Mouse (Mus musculus): ENCODE results near the gene Cln6. TPM values are rescaled to one million over a fixed set of nuclear protein-coding genes. Genes with fewer than 3 reads are reported as not detected.
"Not testable (repeated sequence)": the region's sequence is repeated elsewhere in the genome, so short reads cannot be mapped to it uniquely, and the experiment has no call there.

The Cln6 gene
- total RNA-seq (2021): 10 to 100 TPM; 10.3 to 10.6 TPM
- long read RNA-seq, experiment 1, transcript Cln6-201 (7 exons, 2,142 nt): major isoform, 5 of 6 reads
- long read RNA-seq, experiment 1, partial matches to known transcripts: 1 of 6 reads
- long read RNA-seq, experiment 1, other reads (novel, unspliced or antisense): 0 of 6 reads
- long read RNA-seq, experiment 2, transcript Cln6-201 (7 exons, 2,142 nt): major isoform, 12 of 14 reads
- long read RNA-seq, experiment 2, partial matches to known transcripts: 1 of 14 reads
- long read RNA-seq, experiment 2, other reads (novel, unspliced or antisense): 1 of 14 reads

DNA sequence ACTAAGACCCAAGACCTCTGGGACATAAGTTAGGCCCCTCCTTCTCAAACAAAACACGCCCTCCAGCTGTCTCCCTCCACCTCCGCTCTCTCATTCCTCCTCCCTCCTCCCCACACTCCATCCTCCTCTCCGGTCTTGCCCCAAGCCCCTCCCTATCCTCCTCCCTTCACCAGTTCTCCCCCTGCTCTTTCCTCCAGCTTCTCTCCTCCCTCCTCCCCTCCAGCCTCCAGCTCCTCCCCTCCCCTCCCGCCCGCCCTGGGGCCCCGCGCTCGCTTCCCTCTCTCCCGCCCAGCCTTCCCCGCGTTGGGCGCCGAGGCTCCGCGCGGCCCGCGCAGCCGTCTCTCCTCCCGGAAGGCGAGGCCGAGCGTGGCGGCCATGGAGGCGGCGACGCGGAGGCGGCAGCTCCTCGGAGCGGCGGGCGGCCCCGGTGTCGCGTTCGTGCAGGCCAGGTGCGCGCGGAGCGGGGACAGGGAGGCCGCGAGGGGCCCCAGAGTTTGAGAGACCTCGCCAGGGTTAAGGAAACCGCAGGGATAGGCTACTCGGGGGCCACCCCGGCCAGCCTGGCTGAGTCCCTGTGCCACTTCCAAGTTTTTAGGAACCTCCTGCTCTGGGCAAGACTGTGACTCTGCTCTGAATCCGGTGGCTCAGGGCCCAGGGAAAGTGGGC is at the start of gene Cln6:
TSS of gene Cln6 (plus strand) at position 280 of the 666 bp plus-strand sequence.
- intact Hi-C loops (cut with DNase I; ENCODE audit: low total_unique reads): no loop called here
- peak; percentile 70 for DNase-seq

GRCm38 (mm10) chr9:62789856-62790255 is 48.7 kb upstream of the Cln6 start:
- intact Hi-C loops (cut with DNase I; ENCODE audit: low total_unique reads): no loop called here

GRCm38 (mm10) chr9:62799218-62799617 is 39.4 kb upstream of the Cln6 start:
- intact Hi-C loops (cut with DNase I; ENCODE audit: low total_unique reads); DNase-seq: not testable (repeated sequence)

More at GRCm38 (mm10) chr9:62789856-62790255, 48.7 kb upstream of the Cln6 start:
- DNase-seq: no peak

DNA sequence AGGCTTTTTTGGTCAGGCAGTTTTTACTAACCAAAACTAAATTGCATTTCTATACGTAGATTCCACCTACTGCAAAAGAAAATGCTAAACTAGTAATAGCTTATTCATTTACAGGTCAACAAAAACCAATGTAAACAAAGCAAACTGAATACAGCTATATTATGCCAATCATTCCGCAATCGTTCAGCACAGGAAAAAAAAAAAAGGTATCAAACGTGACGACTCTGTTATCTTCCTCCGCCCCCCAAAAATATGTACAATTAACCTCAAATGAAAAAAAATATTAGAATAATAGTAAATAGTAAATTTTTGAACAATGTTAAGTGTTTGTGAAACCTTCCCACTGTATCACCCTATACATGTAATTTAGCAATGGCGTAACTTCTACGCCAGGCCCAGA is 28.5 kb upstream of the Cln6 start:
- DNase-seq: no peak
- intact Hi-C loops (cut with DNase I; ENCODE audit: low total_unique reads): no loop called here

DNA sequence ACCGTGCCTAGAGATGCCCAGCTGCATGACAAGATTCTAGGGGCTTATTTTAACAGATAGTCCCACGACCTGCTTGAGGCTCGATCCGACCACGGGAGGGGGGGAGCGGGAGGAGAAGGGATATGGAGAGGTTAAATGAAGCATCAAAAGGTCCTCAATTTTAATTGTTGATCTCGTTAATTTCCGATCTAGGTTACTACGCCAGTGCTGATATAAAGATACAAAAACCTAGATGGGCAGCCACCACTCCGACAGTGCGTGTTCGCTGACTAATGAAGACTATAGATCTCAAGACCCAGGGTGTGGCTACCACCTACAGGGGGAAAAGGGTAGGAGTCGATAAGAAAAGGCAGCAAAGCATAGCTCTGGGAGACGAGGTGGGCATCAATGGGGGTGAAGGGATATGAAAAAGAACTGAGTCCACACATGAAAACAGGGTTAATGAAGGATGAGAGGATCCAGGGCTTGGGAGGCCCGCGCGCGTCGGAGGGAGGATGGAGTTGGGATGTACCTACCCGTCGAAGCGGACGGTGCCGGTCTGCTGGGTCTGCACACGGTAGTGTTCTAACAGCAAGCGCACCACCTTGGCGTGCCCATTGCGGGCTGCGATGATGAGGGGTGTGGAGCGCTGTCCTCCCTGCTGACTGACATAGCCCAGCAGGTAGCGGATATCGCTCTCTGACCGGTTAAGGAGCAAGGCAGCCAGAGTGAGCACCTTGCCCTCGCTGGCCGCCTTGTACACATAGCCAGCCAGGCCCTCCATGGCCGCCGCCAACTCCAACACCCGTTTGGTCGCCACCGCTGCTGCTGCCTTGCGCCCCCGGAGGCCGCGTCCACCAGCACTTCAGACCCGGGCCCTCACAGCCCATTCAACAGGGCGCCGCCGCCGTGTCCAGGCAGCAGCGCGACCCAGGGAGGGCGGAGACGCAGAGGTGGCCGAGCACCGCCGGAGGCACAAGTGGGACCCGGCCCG is 27.8 kb upstream of the Cln6 start:
- DNase-seq: no peak
- intact Hi-C loops (cut with DNase I; ENCODE audit: low total_unique reads): no loop called here

GRCm38 (mm10) chr9:62811516-62812121 is 27.0 kb upstream of the Cln6 start, which contains the start of gene Fem1b:
Gene Fem1b (minus strand): TSS chr9:62811934.
- DNase-seq: peak; percentile 87
- intact Hi-C loops (cut with DNase I; ENCODE audit: low total_unique reads): no loop called here

DNA sequence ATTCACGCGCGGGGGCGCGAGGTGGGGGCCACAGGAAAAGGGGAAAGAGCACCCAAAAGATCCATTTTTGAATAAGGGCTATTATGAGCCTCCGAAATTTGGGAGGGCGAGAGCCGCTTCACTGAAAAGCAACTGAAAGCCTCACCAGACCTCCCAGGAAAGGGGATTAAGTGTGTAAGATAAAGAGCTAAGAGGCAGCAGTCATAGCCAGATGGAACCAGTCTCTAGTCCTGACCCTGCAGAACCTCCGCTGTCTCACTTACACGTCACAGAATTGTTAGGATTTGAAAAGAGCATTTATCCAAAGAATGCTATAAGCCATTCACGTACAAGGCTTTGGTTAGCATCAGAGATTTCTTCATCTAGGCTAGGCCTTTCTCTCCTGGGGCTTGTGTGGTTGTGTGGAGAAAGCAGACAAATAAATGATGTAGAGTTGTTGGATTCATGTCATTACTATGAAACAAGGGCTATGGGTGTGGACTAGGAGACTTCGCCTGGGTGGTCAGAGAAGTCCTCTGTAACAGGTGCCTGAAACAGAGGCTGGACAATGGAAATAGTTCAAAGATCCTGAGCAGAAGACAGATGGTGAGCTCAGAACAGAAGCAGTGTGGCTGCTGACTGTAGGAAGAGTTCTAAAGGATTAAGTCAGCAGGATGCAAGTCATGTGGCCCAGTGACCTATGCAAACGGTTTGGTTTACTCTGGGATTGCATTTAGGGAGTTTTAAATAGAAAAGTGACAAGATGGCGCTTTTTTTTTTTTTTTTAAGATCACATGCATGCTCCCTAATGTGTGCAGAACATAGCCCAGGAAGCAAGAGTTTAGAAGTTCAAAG is 26.2 kb upstream of the Cln6 start:
- intact Hi-C loops (cut with DNase I; ENCODE audit: low total_unique reads): no loop called here
- no peak for DNase-seq

DNA sequence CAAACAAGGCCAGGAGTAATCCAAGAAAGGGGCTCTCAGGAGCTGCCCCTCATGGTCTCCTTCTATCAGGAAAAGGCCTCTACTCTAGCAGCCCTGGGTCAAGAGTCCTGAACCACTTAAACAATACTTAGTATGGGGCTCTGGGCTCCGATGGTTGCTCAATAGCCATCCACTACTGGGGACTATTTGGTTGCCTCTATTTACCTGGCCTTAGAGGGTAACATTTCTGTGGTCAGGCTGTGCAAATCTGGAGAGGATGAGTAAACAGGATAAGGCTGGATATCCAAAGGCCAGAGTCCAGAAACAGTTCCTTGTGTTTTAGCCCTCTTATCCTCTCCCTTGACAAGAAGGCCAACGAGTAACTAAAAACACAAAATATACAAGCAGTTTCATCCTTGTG is 23.8 kb upstream of the Cln6 start:
- intact Hi-C loops (cut with DNase I; ENCODE audit: low total_unique reads): no loop called here
- DNase-seq: no peak

DNA sequence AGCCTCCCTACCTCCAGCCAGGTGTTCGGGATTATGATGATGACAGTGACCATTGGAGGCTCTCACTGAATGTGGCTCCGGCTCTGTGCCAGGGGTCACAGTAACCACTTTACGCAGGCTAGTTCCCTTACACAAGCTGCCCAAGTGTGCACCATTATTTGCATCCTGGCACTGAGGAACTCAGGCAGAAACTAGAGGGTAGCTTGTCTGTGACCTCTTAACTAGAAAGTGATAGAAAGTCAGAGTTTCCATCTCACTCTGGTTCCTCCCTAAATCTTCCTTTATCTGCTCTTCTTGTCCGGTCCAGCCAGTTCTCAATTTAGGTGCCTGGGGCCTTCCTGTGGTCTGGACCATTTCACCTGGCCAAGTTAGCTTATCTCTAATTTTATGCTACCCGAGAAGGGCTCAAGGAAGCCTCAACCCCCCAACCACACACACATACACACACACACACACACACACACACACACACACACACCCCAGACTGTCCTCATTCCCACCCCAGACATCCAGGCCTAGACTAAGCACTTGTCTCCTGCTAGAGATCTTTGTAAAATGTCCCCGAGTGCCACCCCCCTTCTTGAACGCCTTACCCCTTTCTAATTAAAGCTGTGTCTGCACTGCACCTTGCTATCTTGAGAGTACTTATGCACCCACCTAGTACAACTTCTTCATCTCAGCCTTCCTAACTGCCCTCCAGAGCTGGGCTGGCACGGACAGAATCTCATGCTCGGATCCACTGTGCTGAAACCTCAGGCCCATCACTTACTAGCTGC is 22.1 kb upstream of the Cln6 start:
- intact Hi-C loops (cut with DNase I; ENCODE audit: low total_unique reads): no loop called here
- no peak for DNase-seq

DNA sequence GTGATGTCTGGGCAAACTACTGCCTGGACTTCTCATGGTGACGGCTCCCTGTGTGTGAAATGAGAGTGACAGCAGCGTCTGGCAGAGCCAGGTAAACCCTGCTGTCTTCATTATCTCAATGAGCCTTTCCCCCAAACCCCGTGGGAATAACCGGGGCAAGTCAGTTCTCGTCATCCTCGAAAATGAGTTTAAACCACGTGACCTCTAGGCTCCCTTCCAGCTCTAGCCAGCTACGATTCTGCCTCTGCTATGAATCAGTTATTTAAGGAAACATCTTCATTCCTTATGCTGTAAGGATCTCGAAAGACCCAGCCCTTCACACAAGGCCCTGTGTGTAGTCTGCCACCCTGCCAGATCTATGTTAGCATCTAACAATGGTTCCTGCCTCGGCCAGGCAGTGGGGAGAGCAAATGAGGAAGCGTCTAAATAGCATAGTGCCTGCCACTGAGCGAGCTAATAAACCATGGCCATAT is 21.4 kb upstream of the Cln6 start:
- DNase-seq: no peak
- intact Hi-C loops (cut with DNase I; ENCODE audit: low total_unique reads): no loop called here

- intact Hi-C loops (cut with DNase I; ENCODE audit: low total_unique reads): no loop called here
- DNase-seq: no peak
Observed at GRCm38 (mm10) chr9:62817828-62818614, 20.6 kb upstream of the Cln6 start.

DNA sequence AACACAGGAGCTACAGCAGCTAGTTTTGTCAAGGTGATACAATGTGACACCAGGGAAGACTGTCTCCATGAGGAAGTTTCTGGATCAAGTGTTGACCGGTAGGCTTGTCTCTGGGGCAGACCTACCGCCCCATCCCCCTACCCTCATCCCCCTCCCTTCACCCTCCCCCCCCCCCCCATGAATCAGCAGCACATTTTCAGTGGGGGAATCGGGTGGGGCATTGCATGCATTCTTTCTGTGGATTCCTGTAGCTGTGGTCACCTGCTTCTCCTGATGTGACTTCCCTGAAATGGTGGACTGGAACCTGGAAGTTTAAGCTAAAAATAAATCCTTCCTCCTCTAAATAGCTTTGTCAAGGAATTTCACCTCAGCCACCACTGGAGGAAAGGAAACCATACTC is 19.1 kb upstream of the Cln6 start:
- intact Hi-C loops (cut with DNase I; ENCODE audit: low total_unique reads): no loop called here
- DNase-seq: no peak

- intact Hi-C loops (cut with DNase I; ENCODE audit: low total_unique reads); DNase-seq: not testable (repeated sequence)
Observed at GRCm38 (mm10) chr9:62819910-62820309, 18.7 kb upstream of the Cln6 start.

- no peak for DNase-seq
- intact Hi-C loops (cut with DNase I; ENCODE audit: low total_unique reads): no loop called here
Observed at GRCm38 (mm10) chr9:62820829-62821228, 17.8 kb upstream of the Cln6 start.

DNA sequence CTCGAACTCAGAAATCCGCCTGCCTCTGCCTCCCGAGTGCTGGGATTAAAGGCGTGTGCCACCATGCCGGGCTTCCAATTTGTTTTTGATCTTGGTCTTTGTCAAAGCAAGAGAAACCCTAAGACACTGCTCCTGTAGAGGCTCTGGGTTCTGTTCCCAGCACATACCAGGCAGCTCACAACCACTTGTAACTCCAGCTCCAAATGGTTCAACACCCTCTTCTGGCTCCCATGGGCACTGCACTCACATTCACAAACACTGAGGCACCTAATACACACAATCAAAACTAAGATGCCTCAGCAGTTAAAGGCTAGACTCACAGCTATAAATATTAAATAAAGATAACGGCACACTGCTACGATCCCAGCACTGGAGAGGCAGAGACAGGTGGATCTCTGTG is 16.8 kb upstream of the Cln6 start:
- DNase-seq: no peak
- intact Hi-C loops (cut with DNase I; ENCODE audit: low total_unique reads): no loop called here

DNA sequence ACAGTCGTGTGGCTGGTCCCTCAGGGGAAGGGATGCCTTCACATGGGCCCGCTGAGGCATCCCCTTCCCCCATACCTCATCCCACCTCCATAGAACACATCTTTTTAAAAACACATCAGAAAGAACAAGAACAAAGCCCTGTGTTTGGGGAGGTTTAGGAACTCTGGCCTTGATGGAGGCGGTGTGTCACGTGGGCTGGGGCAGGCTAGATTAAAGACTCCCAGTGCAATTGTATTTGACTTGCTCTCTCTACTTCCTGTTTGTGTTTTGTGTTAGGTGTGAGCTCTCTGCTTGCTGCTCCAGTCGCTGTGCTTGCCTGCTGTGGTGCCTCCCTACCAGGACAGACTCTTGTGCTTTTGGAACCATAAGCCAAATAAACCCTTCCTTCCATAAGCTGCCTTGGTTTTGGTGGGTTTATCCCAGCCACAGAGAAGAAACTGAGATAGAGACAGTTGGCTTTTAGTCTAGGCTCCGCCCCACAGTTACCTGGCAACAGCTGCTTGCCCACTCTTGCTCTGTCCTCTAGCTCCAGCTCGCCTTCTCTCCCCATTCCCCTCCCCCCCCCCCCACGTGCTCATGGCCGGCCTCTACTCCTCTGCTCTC is 12.7 kb upstream of the Cln6 start:
- intact Hi-C loops (cut with DNase I; ENCODE audit: low total_unique reads): no loop called here
- DNase-seq: no peak

DNA sequence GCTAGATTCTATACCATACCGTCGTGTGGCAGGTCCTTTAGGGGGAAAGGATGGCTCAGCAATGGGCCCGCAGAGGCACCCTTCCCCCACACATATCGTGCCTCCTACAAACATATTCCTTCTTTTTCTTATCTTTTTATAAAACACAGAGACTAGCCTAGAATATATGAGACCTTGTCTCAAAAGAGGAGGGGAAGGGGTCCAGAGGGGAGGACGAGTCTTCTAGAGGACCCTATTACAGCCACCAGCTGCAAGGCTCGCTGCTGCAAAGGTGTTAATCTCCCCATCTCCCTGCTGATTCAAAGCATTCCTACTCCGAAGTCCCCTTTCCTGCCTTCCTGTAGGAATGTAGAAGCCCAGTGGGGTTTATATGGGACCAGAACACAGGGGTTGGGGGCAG is 12.1 kb upstream of the Cln6 start:
- intact Hi-C loops (cut with DNase I; ENCODE audit: low total_unique reads): no loop called here
- no peak for DNase-seq
